Mouse (Mus musculus) naive thymus-derived CD4-positive, alpha-beta T cell, adult 2 months (primary cell): ENCODE results near the gene Fancb.
A peak's percentile ranks its signal among the peaks of the same experiment; 100 is the strongest.

ENCODE experiments used
- DNase-seq: peaks from one replicate; pipeline ENCODE4 v3.0.0-alpha.2; 2011; ENCODE audit warnings: low read depth

Fancb gene

DNA sequence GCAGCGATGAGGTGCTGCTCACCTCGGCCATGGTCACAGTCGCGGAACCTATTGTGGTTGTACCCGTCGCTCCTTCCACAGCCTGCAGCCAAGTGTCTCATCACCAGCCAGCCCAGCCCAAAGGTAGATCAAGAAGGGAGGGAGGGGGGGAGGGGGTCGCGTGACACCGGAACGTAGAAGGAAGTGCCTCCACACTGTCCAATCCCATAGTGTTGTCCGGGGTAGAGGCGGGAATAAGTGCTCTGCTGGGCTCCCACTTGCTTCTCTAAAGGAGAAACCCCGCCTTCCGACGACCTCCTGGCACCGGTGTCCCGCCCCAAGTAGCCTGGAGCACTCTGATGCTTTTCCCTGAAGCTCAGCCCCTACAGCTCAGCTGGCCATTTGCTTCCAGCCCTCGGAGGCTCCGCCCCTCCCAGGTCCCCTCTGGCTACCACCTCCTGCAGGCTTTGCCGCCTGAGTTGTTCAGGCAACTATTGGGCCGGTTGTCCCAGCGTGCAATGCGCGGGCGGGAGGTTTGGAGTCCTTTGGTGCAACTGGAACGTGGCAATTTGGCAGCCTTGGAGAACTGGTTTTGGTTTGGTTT, at the start of gene Fancb, which contains the start of gene Mospd2:
TSS of gene Fancb (plus strand) at position 400 of the 583 bp plus-strand sequence.
TSS of gene Mospd2 (minus strand) at position 183 of the 583 bp plus-strand sequence.
- DNase-seq, result peak; percentile 87

- no peak for DNase-seq
Measured at GRCm38 (mm10) chrX:164941540-164941939, 38.9 kb upstream of the Fancb start.

- DNase-seq, result no peak
Measured at GRCm38 (mm10) chrX:164951858-164952576, 28.4 kb upstream of the Fancb start.

- DNase-seq, result no peak
Measured at GRCm38 (mm10) chrX:164952601-164953375, 27.6 kb upstream of the Fancb start.

GRCm38 (mm10) chrX:164965750-164966448, 14.5 kb upstream of the Fancb start:
- DNase-seq, result no peak

- no peak for DNase-seq
Measured at GRCm38 (mm10) chrX:164971206-164971605, 9.2 kb upstream of the Fancb start.

DNA sequence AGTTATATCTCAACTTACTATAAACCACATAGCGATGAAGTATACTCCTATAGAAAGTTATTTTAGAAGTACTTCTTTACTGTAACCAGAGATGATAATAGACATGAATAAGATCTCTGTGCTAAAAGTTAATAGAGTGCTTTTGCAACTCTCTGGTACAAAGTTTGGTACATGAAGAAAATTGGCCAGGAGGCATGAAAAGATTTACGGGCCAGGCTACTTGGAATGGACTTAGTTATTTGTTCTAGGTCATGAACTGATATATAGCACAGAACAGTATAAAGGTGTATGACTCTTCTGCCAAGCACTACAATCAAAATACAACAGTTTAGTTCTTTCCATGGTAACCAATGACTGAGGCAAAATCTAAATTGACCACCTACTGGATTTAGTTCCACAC, 1.5 kb upstream of the Fancb start:
- no peak for DNase-seq

GRCm38 (mm10) chrX:165003141-165003540, 22.7 kb downstream of the Fancb start:
- no peak for DNase-seq

- no peak for DNase-seq
Measured at GRCm38 (mm10) chrX:165004779-165005324, 24.5 kb downstream of the Fancb start, which contains the start of gene Gm17604. Gene Gm17604 (minus strand): TSS chrX:165004829.
